ENCODE assay signal across 16 mouse cellular contexts in the genomic region with DNA sequence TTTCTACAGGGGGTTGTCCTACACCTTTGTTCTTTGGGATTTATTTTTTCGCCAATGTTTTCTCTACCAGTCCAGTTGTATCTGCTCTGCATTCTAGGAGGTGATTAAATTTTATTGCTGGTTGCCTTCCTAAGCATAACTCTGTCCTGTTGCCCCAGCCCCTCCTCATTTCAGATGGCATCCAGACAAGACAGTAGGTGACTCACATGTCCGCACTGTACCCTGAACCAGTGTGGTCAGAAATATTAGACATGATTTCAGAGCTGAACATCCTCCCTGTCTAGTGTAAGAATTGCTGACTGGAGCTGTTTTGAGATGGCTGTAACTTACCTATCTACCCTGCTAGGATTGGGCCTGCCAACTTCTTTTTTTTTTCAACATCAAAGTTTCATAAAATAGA.
"Had no signal": no experiment of that assay in that cellular context is flagged by ENCODE, and none has a peak within 500 bp of the region (broad histone marks: within the 10 kb centered on the region; RNA-seq: fewer than 3 reads in every experiment).

No protein-coding gene starts in this region.

- H3K27me3 ChIP-seq: liver, embryonic 12.5 days; midbrain, embryonic 13.5 days; midbrain, embryonic 15.5 days; neural tube, embryonic 12.5 days; stomach, embryonic 15.5 days had no signal

- H3K4me2 ChIP-seq: liver, embryonic 12.5 days; lung, embryonic 14.5 days; midbrain, embryonic 11.5 days; midbrain, embryonic 13.5 days; midbrain, embryonic 15.5 days; neural tube, embryonic 12.5 days; stomach, embryonic 15.5 days had no signal

- H3K4me1 ChIP-seq: liver, embryonic 12.5 days had no signal

- H3K4me3 ChIP-seq: liver, embryonic 12.5 days; midbrain, embryonic 13.5 days; midbrain, embryonic 15.5 days; neural tube, embryonic 12.5 days; stomach, embryonic 15.5 days had no signal

- H3K9ac ChIP-seq: liver, embryonic 12.5 days; liver, embryonic 14.5 days; lung, embryonic 14.5 days; midbrain, embryonic 13.5 days; midbrain, embryonic 15.5 days; neural tube, embryonic 12.5 days; stomach, embryonic 15.5 days had no signal

- ATAC-seq: liver, embryonic 12.5 days; midbrain, embryonic 15.5 days had no signal

- H3K36me3 ChIP-seq: liver, embryonic 12.5 days; midbrain, embryonic 13.5 days; midbrain, embryonic 15.5 days; neural tube, embryonic 12.5 days; stomach, embryonic 15.5 days had no signal

- DNase-seq: lung, adult 18-20 months; lung, embryonic 14.5 days; lung, postnatal 10 days; right cerebral cortex, postnatal 14 days; thymus, adult 2 months; thymus, postnatal 25 days; thymus, postnatal 4 days had no signal

- H3K9me3 ChIP-seq: liver, embryonic 12.5 days; midbrain, embryonic 13.5 days; midbrain, embryonic 15.5 days; neural tube, embryonic 12.5 days; stomach, embryonic 15.5 days had no signal

- H3K27ac ChIP-seq: liver, embryonic 12.5 days; liver, embryonic 14.5 days; macrophage; neural tube, embryonic 12.5 days; stomach, embryonic 15.5 days; stomach, postnatal 0 days had no signal
